Mouse (Mus musculus) liver, embryonic 16.5 days (tissue): ENCODE data around the gene Nos3. TPM values are rescaled to one million over a fixed set of nuclear protein-coding genes. Genes with fewer than 3 reads are reported as not detected.

Experiments
- ATAC-seq: fragments of 200-750 bp; cut with Nextera tagmentation; 2 replicates; pipeline ENCODE4 v1.8.0; 2017; ENCODE audit warnings: low read depth, mild to moderate bottlenecking, moderate number of reproducible peaks, moderate library complexity
- H3K27ac ChIP-seq: fragments of 300-500 bp; sonication (generic); 2 replicates; pipeline ENCODE4 v1.5.1; 2014; ENCODE audit warnings: mild to moderate bottlenecking, low read length
- H3K27me3 ChIP-seq: fragments of 300-500 bp; sonication (generic); 2 replicates; pipeline ENCODE4 v1.6.1; 2014; ENCODE audit warnings: low read depth, low read length, mixed read lengths; ENCODE audit not compliant: control insufficient read depth, insufficient read depth
- H3K36me3 ChIP-seq: fragments of 300-500 bp; sonication (generic); 2 replicates; pipeline ENCODE4 v1.6.1; 2014; ENCODE audit warnings: mild to moderate bottlenecking; ENCODE audit not compliant: control insufficient read depth, insufficient read depth
- H3K4me1 ChIP-seq: fragments of 300-500 bp; sonication (generic); 2 replicates; pipeline ENCODE4 v1.6.1; 2014; ENCODE audit warnings: low read depth, low read length, mixed read lengths; ENCODE audit not compliant: control insufficient read depth
- H3K4me2 ChIP-seq: fragments of 300-500 bp; sonication (generic); 2 replicates; pipeline ENCODE4 v1.6.1; 2014; ENCODE audit warnings: low read depth, low read length, mixed read lengths
- H3K4me3 ChIP-seq: fragments of 300-500 bp; sonication (generic); 2 replicates; pipeline ENCODE4 v1.5.1; 2014; ENCODE audit warnings: low read depth, mild to moderate bottlenecking, low read length
- H3K9ac ChIP-seq: fragments of 300-500 bp; sonication (generic); 2 replicates; pipeline ENCODE4 v1.6.1; 2014; ENCODE audit warnings: low read depth, low read length
- H3K9me3 ChIP-seq: fragments of 300-500 bp; sonication (generic); replicated peaks from 2 replicates; pipeline ENCODE4 v1.6.1; 2016; ENCODE audit warnings: low read length; ENCODE audit not compliant: control insufficient read depth
- WGBS: fragments of 180-500 bp; shearing (Covaris S2); extraction: QIAGEN DNeasy Blood & Tissue Kit; methylation state at CpG from one replicate; pipeline ENCODE4 v1.1.7; 2014; ENCODE audit not compliant: insufficient replicate concordance; 5-methylcytosine and 5-hydroxymethylcytosine counted together
- polyA plus RNA-seq: library from polyadenylated mRNA; unstranded; fragments of >200 nt; fragmentation: Nextera tagmentation; extraction: Ambion mirVana; gene quantifications from 2 replicates; pipeline ENCODE4 v1.2.1, GENCODE M21; 2015

Gene Nos3
- polyA plus RNA-seq, 1 experiment from 2014 or later = 2.2 TPM

- Histone ChIP-seq H3K36me3 (no peaks in the 10 kb centered on the region; the same call in 1 of the 2 replicates), H3K9ac (no peak overlapping the region), H3K4me2 (no peak overlapping the region), H3K27me3 (no peaks in the 10 kb centered on the region), H3K4me3 (no peak overlapping the region), H3K9me3 (no peaks in the 10 kb centered on the region), H3K4me1 (peaks cover 3% of the 10 kb centered on the region; the same call in 1 of the 2 replicates), H3K27ac (no peak overlapping the region)
- ATAC-seq = no peak
- WGBS = 86% methylated on average over 13 of the region's 13 CpGs
Observed at GRCm38 (mm10) chr5:24408651-24409050, 44.0 kb downstream of the Nos3 start.

GRCm38 (mm10) chr5:24409466-24409865 lies 44.9 kb downstream of the Nos3 start:
- Histone ChIP-seq H3K27ac (no peak overlapping the region), H3K4me1 (peaks cover 3% of the 10 kb centered on the region; the same call in 1 of the 2 replicates), H3K27me3 (no peaks in the 10 kb centered on the region), H3K4me3 (no peak overlapping the region), H3K36me3 (no peaks in the 10 kb centered on the region; the same call in 1 of the 2 replicates), H3K4me2 (no peak overlapping the region), H3K9ac (no peak overlapping the region), H3K9me3 (no peaks in the 10 kb centered on the region)
- ATAC-seq = no peak
- WGBS = 77% methylated on average over 2 of the region's 2 CpGs

- no peaks in the 10 kb centered on the region for H3K27me3 ChIP-seq
- WGBS = 74% methylated on average over 2 of the region's 2 CpGs
- no peaks in the 10 kb centered on the region for H3K9me3 ChIP-seq
- H3K4me1 ChIP-seq = no peaks in the 10 kb centered on the region; the same call in 1 of the 2 replicates
- no peak overlapping the region for H3K4me3 ChIP-seq
- no peak overlapping the region for H3K27ac ChIP-seq
- no peaks in the 10 kb centered on the region for H3K36me3 ChIP-seq
- H3K9ac ChIP-seq = no peak overlapping the region
- no peak for ATAC-seq
- no peak overlapping the region for H3K4me2 ChIP-seq
Observed at GRCm38 (mm10) chr5:24412063-24412462, 47.5 kb downstream of the Nos3 start.

- 28% methylated on average over 11 of the region's 11 CpGs for WGBS
- Histone ChIP-seq H3K27me3 (no peaks in the 10 kb centered on the region), H3K4me3 (no peak within 1 kb of the TSS), H3K36me3 (no peaks in the 10 kb centered on the region), H3K4me2 (no peak within 1 kb of the TSS), H3K27ac (no peak within 1 kb of the TSS), H3K4me1 (no peaks in the 10 kb centered on the region; the same call in 1 of the 2 replicates), H3K9ac (no peak within 1 kb of the TSS), H3K9me3 (no peaks in the 10 kb centered on the region)
- no peak for ATAC-seq
Observed at GRCm38 (mm10) chr5:24413042-24413693, 48.6 kb downstream of the Nos3 start, which contains the start of gene Asic3. Gene Asic3, plus strand, starts transcription at chr5:24413392.

GRCm38 (mm10) chr5:24413938-24414337 lies 49.3 kb downstream of the Nos3 start:
- no peak overlapping the region for H3K4me2 ChIP-seq
- no peak for ATAC-seq
- no peaks in the 10 kb centered on the region for H3K36me3 ChIP-seq
- H3K9me3 ChIP-seq = no peaks in the 10 kb centered on the region
- WGBS = 75% methylated on average over 13 of the region's 13 CpGs
- no peaks in the 10 kb centered on the region; the same call in 1 of the 2 replicates for H3K4me1 ChIP-seq
- no peak overlapping the region for H3K9ac ChIP-seq
- H3K27me3 ChIP-seq = no peaks in the 10 kb centered on the region
- H3K27ac ChIP-seq = no peak overlapping the region
- H3K4me3 ChIP-seq = no peak overlapping the region

GRCm38 (mm10) chr5:24416222-24416736 lies 51.7 kb downstream of the Nos3 start:
- no peak overlapping the region for H3K9ac ChIP-seq
- no peaks in the 10 kb centered on the region for H3K36me3 ChIP-seq
- H3K27ac ChIP-seq = no peak overlapping the region
- H3K9me3 ChIP-seq = no peaks in the 10 kb centered on the region
- no peak overlapping the region for H3K4me2 ChIP-seq
- ATAC-seq = peak; percentile 56
- 6% methylated on average over 21 of the region's 21 CpGs for WGBS
- no peaks in the 10 kb centered on the region; the same call in 1 of the 2 replicates for H3K4me1 ChIP-seq
- H3K27me3 ChIP-seq = no peaks in the 10 kb centered on the region
- H3K4me3 ChIP-seq = no peak overlapping the region

- ATAC-seq = no peak
- peaks cover under 1% of the 10 kb centered on the region for H3K4me1 ChIP-seq
- no peaks in the 10 kb centered on the region for H3K36me3 ChIP-seq
- WGBS = 80% methylated on average over 10 of the region's 10 CpGs
- H3K4me2 ChIP-seq = no peak overlapping the region
- no peak overlapping the region for H3K27ac ChIP-seq
- H3K27me3 ChIP-seq = no peaks in the 10 kb centered on the region
- no peak overlapping the region for H3K4me3 ChIP-seq
- no peak overlapping the region for H3K9ac ChIP-seq
- H3K9me3 ChIP-seq = no peaks in the 10 kb centered on the region
Observed at GRCm38 (mm10) chr5:24417587-24417986, 53.0 kb downstream of the Nos3 start.

- WGBS = 80% methylated on average over 9 of the region's 9 CpGs
- H3K27ac ChIP-seq = no peak overlapping the region
- H3K4me3 ChIP-seq = no peak overlapping the region
- H3K9me3 ChIP-seq = no peaks in the 10 kb centered on the region
- peaks cover 14% of the 10 kb centered on the region for H3K4me1 ChIP-seq
- no peaks in the 10 kb centered on the region for H3K27me3 ChIP-seq
- ATAC-seq = no peak
- no peak overlapping the region for H3K4me2 ChIP-seq
- H3K36me3 ChIP-seq = no peaks in the 10 kb centered on the region
- no peak overlapping the region for H3K9ac ChIP-seq
Observed at GRCm38 (mm10) chr5:24420381-24420780, 55.8 kb downstream of the Nos3 start.
